Mouse (Mus musculus) olfactory bulb, adult 2 months (tissue): ENCODE measurements around the gene 9330182L06Rik. TPM values are rescaled to one million over a fixed set of nuclear protein-coding genes. Genes with fewer than 3 reads are reported as not detected.

Experiments used
- H3K27ac ChIP-seq: fragments of 200-500 bp; 2 replicates; pipeline ENCODE4 v1.5.1; 2012; ENCODE audit warnings: low read depth, low read length; ENCODE audit not compliant: insufficient read depth
- H3K4me1 ChIP-seq: fragments of 200-500 bp; 2 replicates; pipeline ENCODE4 v1.6.1; 2012; ENCODE audit warnings: low read length; ENCODE audit not compliant: control insufficient read depth, insufficient read depth
- H3K4me3 ChIP-seq: fragments of 200-500 bp; 2 replicates; pipeline ENCODE4 v1.5.1; 2012; ENCODE audit warnings: mild to moderate bottlenecking, low read depth, low read length, moderate library complexity; ENCODE audit not compliant: insufficient read depth
- CTCF ChIP-seq: fragments of 200-500 bp; IDR thresholded peaks from 2 replicates; pipeline ENCODE4 v1.5.1; 2012; ENCODE audit warnings: low read depth, mild to moderate bottlenecking, low read length, moderate library complexity; ENCODE audit not compliant: insufficient read depth
- POLR2A ChIP-seq: fragments of 200-500 bp; IDR thresholded peaks from 2 replicates; pipeline ENCODE4 v1.6.1; 2012; ENCODE audit warnings: mild to moderate bottlenecking, low read depth, low read length, moderate library complexity; ENCODE audit not compliant: insufficient read depth
- WGBS: fragments of 180-500 bp; shearing (Covaris S2); methylation state at CpG from one replicate; pipeline ENCODE4 v1.1.7; 2018; 5-methylcytosine and 5-hydroxymethylcytosine counted together
- polyA plus RNA-seq: library from polyadenylated mRNA; stranded (reverse); fragments of >200 nt; gene quantifications from 2 replicates; pipeline ENCODE4 v1.2.4, GENCODE M21; 2012; ENCODE audit warnings: low replicate concordance; ENCODE audit not compliant: missing spikeins, insufficient read depth, insufficient read length

Gene 9330182L06Rik
- polyA plus RNA-seq, 1 experiment, result not detected

DNA sequence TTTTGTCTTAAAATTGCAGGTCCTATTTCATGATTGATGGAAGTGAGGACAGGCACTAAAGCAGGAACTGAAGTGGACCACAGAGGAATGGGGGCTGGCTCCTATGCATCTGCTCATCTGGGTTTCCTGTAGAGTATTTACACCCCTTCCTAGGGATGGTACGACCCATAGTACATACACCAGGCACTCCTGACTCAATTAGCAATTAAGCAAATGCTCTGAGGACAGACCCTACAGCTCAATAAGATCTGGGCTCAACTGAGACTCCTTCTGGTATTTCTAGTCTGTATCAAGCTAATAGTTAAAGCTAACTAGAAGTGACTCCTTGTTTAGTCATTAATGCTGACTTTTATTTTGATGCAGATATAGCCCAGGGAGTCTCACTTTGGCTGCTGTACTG is 60.9 kb downstream of the 9330182L06Rik start:
- H3K27ac ChIP-seq, result no peak overlapping the region
- H3K4me1 ChIP-seq, result no peaks in the 10 kb centered on the region
- no peak for TF ChIP-seq POLR2A
- no peak for TF ChIP-seq CTCF
- H3K4me3 ChIP-seq, result no peak overlapping the region
- 52% methylated on average over 1 of the region's 1 CpGs for WGBS

DNA sequence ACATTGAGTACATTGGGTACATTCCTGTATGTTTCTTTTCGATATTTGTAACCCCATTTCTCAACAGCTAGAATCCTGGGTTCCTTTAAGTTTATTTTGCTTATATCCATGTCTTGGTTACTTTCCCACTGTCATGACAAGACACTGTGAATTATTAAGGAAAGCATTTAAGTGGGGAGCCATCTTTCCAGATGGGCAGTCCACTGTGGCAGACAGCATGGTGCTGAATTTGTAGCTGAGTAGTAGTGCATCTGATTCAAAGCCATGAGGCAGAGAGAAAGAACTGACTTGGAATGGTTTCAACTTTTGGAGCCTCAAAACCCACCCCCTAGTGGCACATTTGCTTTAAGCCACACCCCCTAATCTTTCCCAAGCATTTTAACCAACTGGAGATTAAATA is 61.6 kb downstream of the 9330182L06Rik start:
- 95% methylated on average over 1 of the region's 1 CpGs for WGBS
- Histone ChIP-seq H3K4me3 (no peak overlapping the region), H3K4me1 (no peaks in the 10 kb centered on the region), H3K27ac (no peak overlapping the region)
- TF ChIP-seq CTCF (no peak), POLR2A (no peak)

DNA sequence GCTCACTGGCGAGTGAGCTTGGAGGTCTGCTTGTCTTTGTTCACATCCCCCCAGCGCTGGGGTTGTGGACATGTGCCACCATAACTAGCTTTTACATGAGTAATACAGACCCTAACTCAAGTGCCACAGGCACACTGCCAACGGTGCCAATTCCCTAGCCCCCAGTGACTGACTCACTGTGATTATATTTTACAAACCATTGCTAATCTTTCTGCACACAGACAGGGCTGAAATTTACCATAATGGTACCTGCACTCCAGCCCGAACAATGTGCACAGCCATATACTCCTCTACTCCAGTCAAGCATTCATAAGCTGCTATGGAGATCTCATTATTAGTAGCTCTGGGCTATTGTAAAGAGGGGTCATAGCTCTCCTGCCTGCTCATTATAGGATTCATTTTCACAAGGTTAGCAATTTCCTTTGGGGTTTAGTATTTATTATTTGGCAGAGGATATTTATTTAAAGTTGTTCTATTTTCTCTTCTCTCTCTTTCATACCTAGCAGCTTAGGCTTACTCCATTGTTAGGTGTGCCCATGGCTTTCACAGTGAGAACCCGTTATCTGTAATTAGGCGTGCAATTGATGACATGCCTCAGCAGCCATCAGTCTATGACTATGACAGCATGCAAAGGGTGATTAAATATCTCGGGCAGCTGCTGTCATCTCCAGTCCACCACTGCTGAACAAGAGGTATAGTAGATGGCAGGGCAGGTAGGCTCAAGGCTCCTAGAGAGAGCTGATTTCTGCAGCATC is 73.0 kb downstream of the 9330182L06Rik start:
- Histone ChIP-seq H3K4me3 (no peak overlapping the region), H3K4me1 (no peaks in the 10 kb centered on the region), H3K27ac (no peak overlapping the region)
- WGBS, result 48% methylated on average over 7 of the region's 7 CpGs
- no peak for TF ChIP-seq CTCF
- no peak for TF ChIP-seq POLR2A

DNA sequence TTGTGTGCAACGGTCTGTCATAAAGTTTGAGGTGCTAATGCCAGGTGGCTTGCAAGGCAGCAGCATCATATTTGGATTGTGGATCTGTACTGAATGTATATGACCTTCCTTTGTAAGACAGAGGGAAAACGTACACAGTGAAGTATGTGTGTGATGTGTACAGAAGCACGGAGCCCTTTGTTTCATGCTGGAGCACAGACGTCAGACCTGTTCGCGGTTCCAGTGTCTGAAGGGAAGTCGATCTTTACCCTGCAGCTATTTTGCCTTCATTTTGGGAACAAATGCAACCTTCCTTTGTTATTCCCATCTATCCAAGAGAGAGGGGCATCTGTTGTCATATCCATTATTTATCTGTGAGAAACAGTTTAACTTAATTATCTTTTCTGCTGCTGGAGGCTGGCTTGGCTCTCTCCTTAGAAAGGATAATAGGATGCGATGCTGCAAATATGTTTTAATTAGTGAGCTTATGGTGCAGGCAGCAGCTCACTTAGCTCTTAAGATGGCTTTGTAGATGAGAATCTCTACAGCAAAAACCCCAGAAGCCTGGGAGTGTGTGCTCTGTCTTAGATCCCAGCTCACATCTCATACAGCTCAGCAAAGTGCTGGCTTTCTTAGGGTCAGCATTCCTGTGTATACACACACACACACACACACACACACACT is 73.7 kb downstream of the 9330182L06Rik start:
- TF ChIP-seq CTCF, result no peak
- no peak for TF ChIP-seq POLR2A
- no peak overlapping the region for H3K27ac ChIP-seq
- no peak overlapping the region for H3K4me3 ChIP-seq
- 0 out of 2 replicates have a peak, but pooled peaks cover 3% of the 10 kb centered on the region for H3K4me1 ChIP-seq
- WGBS, result 48% methylated on average over 8 of the region's 8 CpGs

DNA sequence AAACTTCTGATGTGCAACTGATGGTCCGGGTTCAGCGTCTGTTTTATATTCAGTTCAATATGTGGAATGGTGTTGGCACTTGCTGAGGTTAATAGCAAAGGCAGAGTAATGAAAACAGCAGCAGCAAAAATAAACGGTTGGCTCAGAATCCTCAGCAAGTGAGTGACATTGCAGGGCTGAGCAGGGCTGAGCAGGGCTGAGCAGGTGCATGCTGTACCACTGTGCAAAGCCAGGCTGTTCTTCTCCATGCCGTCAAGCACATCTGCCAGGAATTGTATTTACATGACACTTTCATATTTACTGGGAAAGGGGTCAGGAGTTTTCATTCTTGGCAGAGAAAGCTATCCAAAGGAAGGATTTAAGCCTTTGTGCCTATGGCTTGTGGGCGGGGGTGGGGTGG is 78.7 kb downstream of the 9330182L06Rik start:
- no peak for TF ChIP-seq POLR2A
- no peak for TF ChIP-seq CTCF
- WGBS, result 44% methylated on average over 5 of the region's 5 CpGs
- Histone ChIP-seq H3K27ac (no peak overlapping the region), H3K4me3 (no peak overlapping the region), H3K4me1 (0 out of 2 replicates have a peak, but pooled peaks cover 5% of the 10 kb centered on the region)

DNA sequence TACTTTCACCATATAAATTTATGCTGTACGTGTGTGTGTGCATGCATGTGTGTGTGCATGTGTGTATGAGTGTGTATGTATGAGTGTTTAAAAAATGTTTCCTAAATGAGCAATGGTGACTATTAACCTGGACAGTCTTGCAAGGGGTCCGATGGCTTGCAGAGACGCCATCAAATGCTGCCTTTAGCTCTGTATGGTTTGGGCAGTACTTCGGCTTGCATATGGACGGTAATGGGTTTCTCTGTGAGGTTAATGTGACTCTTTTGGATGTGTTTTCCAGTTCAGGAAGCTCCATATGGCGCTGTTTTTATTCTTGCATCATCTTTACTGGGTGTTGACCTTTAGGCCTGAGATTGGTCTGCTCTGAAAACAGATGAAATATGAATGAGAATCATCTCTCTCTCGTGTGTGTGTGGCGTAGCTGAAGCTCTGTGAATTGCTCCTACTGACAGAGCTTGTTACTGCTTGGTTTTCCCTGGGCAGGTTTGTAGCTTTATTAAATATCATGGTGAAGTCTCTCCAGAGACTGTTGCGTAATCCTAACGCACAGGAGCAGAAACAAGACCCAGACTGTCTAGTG is 79.2 kb downstream of the 9330182L06Rik start:
- 0 out of 2 replicates have a peak, but pooled peaks cover 5% of the 10 kb centered on the region for H3K4me1 ChIP-seq
- H3K4me3 ChIP-seq, result no peak overlapping the region
- WGBS, result 88% methylated on average over 10 of the region's 10 CpGs
- no peak overlapping the region for H3K27ac ChIP-seq
- TF ChIP-seq CTCF (no peak), POLR2A (no peak)

DNA sequence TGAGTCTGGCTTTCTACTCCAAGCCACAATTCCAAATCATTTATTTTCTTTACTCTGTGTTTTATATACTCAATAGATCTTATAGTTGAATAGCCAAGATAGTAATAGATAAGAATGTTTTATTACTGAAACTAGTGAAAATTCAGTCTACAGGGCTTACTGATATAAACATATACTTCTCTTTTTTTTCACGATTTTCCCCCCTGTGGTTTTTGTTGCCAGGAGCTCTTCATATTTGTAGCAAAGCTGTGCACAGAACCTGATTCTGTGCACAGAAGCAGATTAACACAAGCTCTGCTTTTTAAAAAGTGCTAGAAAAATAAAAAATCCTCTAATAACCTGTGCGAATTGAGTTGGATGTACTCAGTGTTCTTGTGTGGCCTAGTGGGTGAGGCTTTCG is 79.7 kb downstream of the 9330182L06Rik start:
- Histone ChIP-seq H3K4me1 (0 out of 2 replicates have a peak, but pooled peaks cover 5% of the 10 kb centered on the region), H3K4me3 (no peak overlapping the region), H3K27ac (no peak overlapping the region)
- no peak for TF ChIP-seq POLR2A
- TF ChIP-seq CTCF, result no peak
- WGBS, result 92% methylated on average over 3 of the region's 3 CpGs

DNA sequence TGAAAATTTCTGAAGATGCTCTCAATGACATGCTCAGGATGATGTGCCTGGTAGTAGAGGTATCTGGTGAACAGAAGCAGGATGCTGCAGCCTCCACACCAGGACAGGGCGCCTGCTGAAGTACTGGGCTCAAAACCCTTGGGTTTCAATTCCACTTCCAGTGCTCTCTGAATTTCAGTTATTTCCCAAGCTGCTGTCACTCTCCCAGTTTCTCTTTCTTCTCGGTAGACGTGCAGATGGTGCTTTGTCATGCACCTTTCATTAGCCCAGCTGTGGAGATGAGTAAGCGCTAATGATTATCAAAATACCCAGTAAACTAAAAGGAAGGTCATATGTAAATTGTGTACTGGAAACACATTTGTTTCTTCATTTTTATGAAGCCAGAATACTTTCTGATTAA is 80.6 kb downstream of the 9330182L06Rik start:
- WGBS, result 70% methylated on average over 4 of the region's 4 CpGs
- TF ChIP-seq POLR2A (no peak), CTCF (no peak)
- Histone ChIP-seq H3K27ac (no peak overlapping the region), H3K4me1 (0 out of 2 replicates have a peak, but pooled peaks cover 5% of the 10 kb centered on the region), H3K4me3 (no peak overlapping the region)

DNA sequence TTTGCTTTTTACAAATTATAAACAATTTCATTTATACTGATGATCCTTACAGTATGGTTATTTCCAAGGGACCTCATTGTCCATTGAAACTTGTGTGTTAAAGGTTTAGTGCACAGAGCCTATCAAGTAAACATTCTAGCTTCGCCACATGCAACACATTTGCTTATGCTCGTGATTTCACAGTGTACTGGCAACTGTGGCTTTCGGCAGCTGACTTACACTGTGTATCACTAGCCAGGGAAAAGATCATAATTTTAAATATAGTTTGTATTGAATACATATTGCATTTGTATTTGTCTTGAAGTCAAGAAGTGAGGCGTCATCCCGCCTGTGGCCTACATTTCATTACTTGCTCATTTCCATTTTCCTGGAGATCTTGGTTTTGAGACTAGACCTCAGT is 86.2 kb downstream of the 9330182L06Rik start:
- TF ChIP-seq CTCF (no peak), POLR2A (no peak)

More for the DNA sequence above, 86.2 kb downstream of the 9330182L06Rik start:
- H3K4me1 ChIP-seq, result no peaks in the 10 kb centered on the region
- WGBS, result 95% methylated on average over 5 of the region's 5 CpGs
- H3K27ac ChIP-seq, result no peak overlapping the region
- no peak overlapping the region for H3K4me3 ChIP-seq
